Mouse (Mus musculus): ENCODE results near the gene Tmem169. TPM values are rescaled to one million over a fixed set of nuclear protein-coding genes. Genes with fewer than 3 reads are reported as not detected.

Gene Tmem169
- polyA plus RNA-seq, 1 experiment, result 4.2 TPM

GRCm38 (mm10) chr1:72286904-72287303 is 2.7 kb downstream of the Tmem169 start:
- 37% methylated on average over 5 of the region's 5 CpGs for WGBS
- peak overlapping the region; percentile 22 for H3K4me3 ChIP-seq (ENCODE audit: insufficient read depth, low read depth, low read length)
- peak overlapping the region; percentile 77 for H3K27ac ChIP-seq (ENCODE audit: insufficient read depth, low read depth, low read length)
- H3K27me3 ChIP-seq (replicated peaks; ENCODE audit: control insufficient read depth, insufficient read depth, low read length), result no peaks in the 10 kb centered on the region
- no peaks in the 10 kb centered on the region for H3K36me3 ChIP-seq (ENCODE audit: control insufficient read depth, insufficient read depth, low read length)
- no peak for DNase-seq
- H3K4me1 ChIP-seq (ENCODE audit: control insufficient read depth, insufficient read depth, low read length), result peaks cover 23% of the 10 kb centered on the region; the same call in 1 of the 2 replicates
- TF ChIP-seq POLR2A (IDR thresholded peaks at IDR 0.05; ENCODE audit: low read depth, low read length) (no peak), CTCF (conservative IDR thresholded peaks at IDR 0.05; ENCODE audit: insufficient read depth, insufficient read length, low read depth, low read length) (no peak)

GRCm38 (mm10) chr1:72287893-72288292 is 3.7 kb downstream of the Tmem169 start:
- peak; percentile 85 for DNase-seq
- no peaks in the 10 kb centered on the region for H3K36me3 ChIP-seq (ENCODE audit: control insufficient read depth, insufficient read depth, low read length)
- peak overlapping the region; percentile 2; the same call in 1 of the 2 replicates for H3K4me3 ChIP-seq (ENCODE audit: insufficient read depth, low read depth, low read length)
- peaks cover 29% of the 10 kb centered on the region; the same call in 1 of the 2 replicates for H3K4me1 ChIP-seq (ENCODE audit: control insufficient read depth, insufficient read depth, low read length)
- TF ChIP-seq POLR2A (IDR thresholded peaks at IDR 0.05; ENCODE audit: low read depth, low read length) (peak; percentile 9), CTCF (conservative IDR thresholded peaks at IDR 0.05; ENCODE audit: insufficient read depth, insufficient read length, low read depth, low read length) (no peak)
- 45% methylated on average over 4 of the region's 4 CpGs for WGBS
- H3K27ac ChIP-seq (ENCODE audit: insufficient read depth, low read depth, low read length), result peak overlapping the region; percentile 77
- no peaks in the 10 kb centered on the region for H3K27me3 ChIP-seq (replicated peaks; ENCODE audit: control insufficient read depth, insufficient read depth, low read length)

- peaks cover 30% of the 10 kb centered on the region; the same call in 1 of the 2 replicates for H3K4me1 ChIP-seq (ENCODE audit: control insufficient read depth, insufficient read depth, low read length)
- H3K4me3 ChIP-seq (ENCODE audit: insufficient read depth, low read depth, low read length), result no peak overlapping the region
- no peaks in the 10 kb centered on the region for H3K36me3 ChIP-seq (ENCODE audit: control insufficient read depth, insufficient read depth, low read length)
- 47% methylated on average over 4 of the region's 4 CpGs for WGBS
- peak overlapping the region; percentile 66 for H3K27ac ChIP-seq (ENCODE audit: insufficient read depth, low read depth, low read length)
- peak; percentile 90 for DNase-seq
- TF ChIP-seq POLR2A (IDR thresholded peaks at IDR 0.05; ENCODE audit: low read depth, low read length) (no peak), CTCF (conservative IDR thresholded peaks at IDR 0.05; ENCODE audit: insufficient read depth, insufficient read length, low read depth, low read length) (no peak)
- no peaks in the 10 kb centered on the region for H3K27me3 ChIP-seq (replicated peaks; ENCODE audit: control insufficient read depth, insufficient read depth, low read length)
These were observed 4.5 kb downstream of the Tmem169 start for GRCm38 (mm10) chr1:72288527-72289150.

GRCm38 (mm10) chr1:72290896-72291295 is 6.7 kb downstream of the Tmem169 start:
- DNase-seq, result no peak
- WGBS, result 93% methylated on average over 4 of the region's 4 CpGs
- H3K36me3 ChIP-seq (ENCODE audit: control insufficient read depth, insufficient read depth, low read length), result no peaks in the 10 kb centered on the region
- peaks cover 33% of the 10 kb centered on the region; the same call in 1 of the 2 replicates for H3K4me1 ChIP-seq (ENCODE audit: control insufficient read depth, insufficient read depth, low read length)
- H3K27ac ChIP-seq (ENCODE audit: insufficient read depth, low read depth, low read length), result peak overlapping the region; percentile 97
- no peak overlapping the region for H3K4me3 ChIP-seq (ENCODE audit: insufficient read depth, low read depth, low read length)
- TF ChIP-seq POLR2A (IDR thresholded peaks at IDR 0.05; ENCODE audit: low read depth, low read length), result no peak
- no peak for TF ChIP-seq CTCF (conservative IDR thresholded peaks at IDR 0.05; ENCODE audit: insufficient read depth, insufficient read length, low read depth, low read length)
- no peaks in the 10 kb centered on the region for H3K27me3 ChIP-seq (replicated peaks; ENCODE audit: control insufficient read depth, insufficient read depth, low read length)

- WGBS, result 62% methylated on average over 4 of the region's 4 CpGs
- Histone ChIP-seq H3K27ac (ENCODE audit: insufficient read depth, low read depth, low read length) (peak overlapping the region; percentile 97), H3K4me1 (ENCODE audit: control insufficient read depth, insufficient read depth, low read length) (peaks cover 33% of the 10 kb centered on the region; the same call in 1 of the 2 replicates), H3K27me3 (replicated peaks; ENCODE audit: control insufficient read depth, insufficient read depth, low read length) (no peaks in the 10 kb centered on the region), H3K36me3 (ENCODE audit: control insufficient read depth, insufficient read depth, low read length) (no peaks in the 10 kb centered on the region), H3K4me3 (ENCODE audit: insufficient read depth, low read depth, low read length) (no peak overlapping the region)
- peak; percentile 71 for DNase-seq
- TF ChIP-seq CTCF (conservative IDR thresholded peaks at IDR 0.05; ENCODE audit: insufficient read depth, insufficient read length, low read depth, low read length) (no peak), POLR2A (IDR thresholded peaks at IDR 0.05; ENCODE audit: low read depth, low read length) (no peak)
These were observed 7.3 kb downstream of the Tmem169 start for GRCm38 (mm10) chr1:72291421-72291820.

GRCm38 (mm10) chr1:72291925-72292324 is 7.8 kb downstream of the Tmem169 start:
- no peak overlapping the region for H3K4me3 ChIP-seq (ENCODE audit: insufficient read depth, low read depth, low read length)
- H3K36me3 ChIP-seq (ENCODE audit: control insufficient read depth, insufficient read depth, low read length), result no peaks in the 10 kb centered on the region
- DNase-seq, result no peak
- 63% methylated on average over 2 of the region's 2 CpGs for WGBS
- peak overlapping the region; percentile 91 for H3K27ac ChIP-seq (ENCODE audit: insufficient read depth, low read depth, low read length)
- H3K27me3 ChIP-seq (replicated peaks; ENCODE audit: control insufficient read depth, insufficient read depth, low read length), result no peaks in the 10 kb centered on the region
- H3K4me1 ChIP-seq (ENCODE audit: control insufficient read depth, insufficient read depth, low read length), result peaks cover 33% of the 10 kb centered on the region; the same call in 1 of the 2 replicates
- TF ChIP-seq CTCF (conservative IDR thresholded peaks at IDR 0.05; ENCODE audit: insufficient read depth, insufficient read length, low read depth, low read length) (no peak), POLR2A (IDR thresholded peaks at IDR 0.05; ENCODE audit: low read depth, low read length) (no peak)

GRCm38 (mm10) chr1:72293869-72294663 is 9.9 kb downstream of the Tmem169 start:
- H3K4me3 ChIP-seq (ENCODE audit: insufficient read depth, low read depth, low read length), result no peak overlapping the region
- H3K4me1 ChIP-seq (ENCODE audit: control insufficient read depth, insufficient read depth, low read length), result peaks cover 29% of the 10 kb centered on the region; the same call in 1 of the 2 replicates
- DNase-seq, result peak; percentile 92
- H3K27ac ChIP-seq (ENCODE audit: insufficient read depth, low read depth, low read length), result peak overlapping the region; percentile 71
- WGBS, result 40% methylated on average over 4 of the region's 4 CpGs
- TF ChIP-seq CTCF (conservative IDR thresholded peaks at IDR 0.05; ENCODE audit: insufficient read depth, insufficient read length, low read depth, low read length) (no peak), POLR2A (IDR thresholded peaks at IDR 0.05; ENCODE audit: low read depth, low read length) (no peak)
- H3K36me3 ChIP-seq (ENCODE audit: control insufficient read depth, insufficient read depth, low read length), result no peaks in the 10 kb centered on the region
- no peaks in the 10 kb centered on the region for H3K27me3 ChIP-seq (replicated peaks; ENCODE audit: control insufficient read depth, insufficient read depth, low read length)

All from kidney, adult 2 months (tissue).